Mouse (Mus musculus) ES-Bruce4 (cell line): ENCODE measurements around the gene Prkg2.

ENCODE experiments used
- CTCF ChIP-seq: IDR thresholded peaks from one replicate; pipeline ENCODE4 v1.8.1; 2011; ENCODE audit warnings: low read depth, low read length
- POLR2A ChIP-seq: IDR thresholded peaks from one replicate; pipeline ENCODE4 v1.8.1; 2011; ENCODE audit warnings: low read length; ENCODE audit not compliant: insufficient read depth

- no peak for TF ChIP-seq CTCF
- TF ChIP-seq POLR2A: no peak
Observed at GRCm38 (mm10) chr5:98937879-98938278, 99.3 kb downstream of the Prkg2 start.
